Comparison of ENCODE assay signal across 13 mouse cellular contexts in the genomic region with DNA sequence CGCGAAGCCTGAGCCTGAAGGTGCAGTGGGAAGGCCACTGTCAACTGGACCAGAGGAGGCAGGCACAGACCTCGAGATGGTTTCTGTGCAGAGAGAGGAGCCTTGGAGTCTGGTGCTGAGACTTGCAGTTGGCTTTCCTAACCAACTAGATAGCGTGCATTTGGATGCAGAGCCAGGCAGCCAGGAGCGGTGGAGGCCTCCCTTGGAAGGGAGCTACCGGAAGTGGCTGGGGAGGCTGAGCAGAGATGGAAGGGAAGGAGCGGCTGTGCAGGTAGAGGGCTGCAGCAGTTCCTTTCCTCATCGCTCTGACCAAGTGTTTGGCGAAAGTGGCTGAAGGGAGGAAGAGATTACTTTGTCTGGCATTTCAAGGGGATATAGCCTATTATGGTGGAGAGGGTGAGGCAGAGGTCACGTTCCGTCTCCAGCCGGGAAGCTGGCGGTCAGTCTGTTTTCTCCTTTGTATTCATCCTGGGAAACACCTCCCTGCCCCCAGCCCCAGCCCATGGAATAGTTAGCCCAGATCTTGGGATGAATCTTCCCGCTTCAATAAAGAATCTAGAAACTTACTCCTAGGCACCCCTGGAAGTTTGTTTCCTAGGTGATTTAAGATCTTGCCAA. TPM values are rescaled to one million over a fixed set of nuclear protein-coding genes. Genes with fewer than 3 reads are reported as not detected.
A peak's percentile ranks its signal among the peaks of the same experiment; 100 is the strongest.
DNase-seq lines count a peak whose midpoint lies in the region; ATAC-seq and TF ChIP-seq lines count a peak whose summit lies in the region.
"Had no signal": no experiment of that assay in that cellular context is flagged by ENCODE, and none has a peak within 500 bp of the region (broad histone marks: within the 10 kb centered on the region; RNA-seq: fewer than 3 reads in every experiment).

No protein-coding gene starts in this region.

- DNase-seq in forebrain, embryonic 10.5 days (ENCODE audit: extremely low spot score, low spot score), result no peak
- peak; percentile 31 for DNase-seq in lung, embryonic 14.5 days
- no peak for DNase-seq in lung, postnatal 25 days (ENCODE audit: low spot score)
- DNase-seq in thymus, postnatal 25 days, result no peak
- DNase-seq in retina, postnatal 1 day, result no peak
- DNase-seq: adrenal gland, postnatal 36 days; cerebellum, adult 9-11 months; kidney, adult 11 months; lung, adult 18-20 months had no signal

- WGBS in forebrain, embryonic 10.5 days, result 18% methylated on average over 14 of the region's 14 CpGs
- WGBS in forebrain, embryonic 16.5 days, result 27% methylated on average over 14 of the region's 14 CpGs
- WGBS in lung, embryonic 14.5 days, result 21% methylated on average over 14 of the region's 14 CpGs
- 22% methylated on average over 14 of the region's 14 CpGs for whole genome bisulfite sequencing in hindbrain, embryonic 13.5 days
- 14% methylated on average over 14 of the region's 14 CpGs for WGBS in neural tube, embryonic 12.5 days

- H3K9ac ChIP-seq in forebrain, embryonic 16.5 days (replicated peaks; ENCODE audit: low read depth, low read length), result no peak overlapping the region
- no peak overlapping the region for H3K9ac ChIP-seq in lung, embryonic 14.5 days
- H3K9ac ChIP-seq in hindbrain, embryonic 13.5 days, result no peak overlapping the region
- H3K9ac ChIP-seq in neural tube, embryonic 12.5 days, result no peak overlapping the region

- H3K9me3 ChIP-seq in forebrain, embryonic 10.5 days, result peaks cover 24% of the 10 kb centered on the region
- peaks cover 3% of the 10 kb centered on the region; the same call in 1 of the 2 replicates for H3K9me3 ChIP-seq in forebrain, embryonic 16.5 days (ENCODE audit: control insufficient read depth, low read length)
- no peaks in the 10 kb centered on the region; the same call in 1 of the 2 replicates for H3K9me3 ChIP-seq in lung, embryonic 14.5 days (ENCODE audit: low read depth, low read length)
- no peaks in the 10 kb centered on the region for H3K9me3 ChIP-seq in hindbrain, embryonic 13.5 days
- peaks cover 6% of the 10 kb centered on the region; the same call in 1 of the 2 replicates for H3K9me3 ChIP-seq in neural tube, embryonic 12.5 days

- H3K4me2 ChIP-seq in forebrain, embryonic 16.5 days (ENCODE audit: low read length), result no peak overlapping the region
- peak overlapping the region; percentile 44 for H3K4me2 ChIP-seq in lung, embryonic 14.5 days
- H3K4me2 ChIP-seq in hindbrain, embryonic 13.5 days, result no peak overlapping the region
- peak overlapping the region; percentile 27; the same call in 1 of the 2 replicates for H3K4me2 ChIP-seq in neural tube, embryonic 12.5 days (replicated peaks)

- H3K4me1 ChIP-seq in forebrain, embryonic 10.5 days, result peaks cover 31% of the 10 kb centered on the region
- H3K4me1 ChIP-seq in forebrain, embryonic 16.5 days (replicated peaks; ENCODE audit: control insufficient read depth, insufficient read depth, low read length), result peaks cover 13% of the 10 kb centered on the region
- peaks cover 10% of the 10 kb centered on the region; the same call in 1 of the 2 replicates for H3K4me1 ChIP-seq in lung, embryonic 14.5 days (ENCODE audit: insufficient read depth)
- peaks cover 24% of the 10 kb centered on the region for H3K4me1 ChIP-seq in hindbrain, embryonic 13.5 days (replicated peaks)
- peaks cover 21% of the 10 kb centered on the region for H3K4me1 ChIP-seq in neural tube, embryonic 12.5 days

- no peaks in the 10 kb centered on the region for H3K36me3 ChIP-seq in forebrain, embryonic 10.5 days (replicated peaks)
- H3K36me3 ChIP-seq in forebrain, embryonic 16.5 days (ENCODE audit: control insufficient read depth, insufficient read depth), result no peaks in the 10 kb centered on the region
- no peaks in the 10 kb centered on the region for H3K36me3 ChIP-seq in lung, embryonic 14.5 days (ENCODE audit: insufficient read depth)
- no peaks in the 10 kb centered on the region for H3K36me3 ChIP-seq in hindbrain, embryonic 13.5 days
- no peaks in the 10 kb centered on the region for H3K36me3 ChIP-seq in neural tube, embryonic 12.5 days

- H3K27me3 ChIP-seq in forebrain, embryonic 10.5 days (ENCODE audit: poor library complexity, severe bottlenecking), result peaks cover 14% of the 10 kb centered on the region
- H3K27me3 ChIP-seq in forebrain, embryonic 16.5 days (replicated peaks; ENCODE audit: control insufficient read depth, insufficient read depth, low read length), result no peaks in the 10 kb centered on the region
- no peaks in the 10 kb centered on the region for H3K27me3 ChIP-seq in lung, embryonic 14.5 days (ENCODE audit: insufficient read depth, low read length)
- H3K27me3 ChIP-seq in hindbrain, embryonic 13.5 days, result no peaks in the 10 kb centered on the region
- no peaks in the 10 kb centered on the region for H3K27me3 ChIP-seq in neural tube, embryonic 12.5 days (replicated peaks)

- H3K27ac ChIP-seq in forebrain, embryonic 10.5 days, result peak overlapping the region; percentile 75
- no peak overlapping the region for H3K27ac ChIP-seq in forebrain, embryonic 16.5 days (ENCODE audit: low read length)
- H3K27ac ChIP-seq in lung, embryonic 14.5 days (ENCODE audit: low read depth), result no peak overlapping the region
- peak overlapping the region; percentile 49; the same call in 1 of the 2 replicates for H3K27ac ChIP-seq in hindbrain, embryonic 13.5 days
- no peak overlapping the region for H3K27ac ChIP-seq in neural tube, embryonic 12.5 days
- H3K27ac ChIP-seq: left cerebral cortex, adult 2 months had no signal

- TF ChIP-seq CTCF in lung, embryonic 14.5 days (IDR thresholded peaks at IDR 0.05; ENCODE audit: low read depth), result no peak

- H3K4me3 ChIP-seq in forebrain, embryonic 10.5 days, result peak overlapping the region; percentile 32
- no peak overlapping the region for H3K4me3 ChIP-seq in forebrain, embryonic 16.5 days (replicated peaks; ENCODE audit: low read length)
- H3K4me3 ChIP-seq in lung, embryonic 14.5 days (ENCODE audit: low read depth, low read length), result no peak overlapping the region
- H3K4me3 ChIP-seq in hindbrain, embryonic 13.5 days, result no peak overlapping the region
- no peak overlapping the region for H3K4me3 ChIP-seq in neural tube, embryonic 12.5 days

- ATAC-seq in forebrain, embryonic 16.5 days, result no peak
- ATAC-seq in lung, embryonic 14.5 days (ENCODE audit: insufficient read depth), result 0 out of 2 replicates have a peak, but pooled peaks have one; percentile 35
- no peak for ATAC-seq in hindbrain, embryonic 13.5 days (ENCODE audit: low FRiP score)
- no peak for ATAC-seq in neural tube, embryonic 12.5 days (ENCODE audit: low FRiP score, low read depth)

RNA-seq across cellular contexts. Expression of gene Rps24, which starts 20.6 kb away (rescaled TPM):
- polyA plus RNA-seq in forebrain, embryonic 10.5 days (2016; fragmentation: Nextera tagmentation; extraction: Ambion mirVana), result 1,109 and 1,125 TPM in 2 replicates
- 482 and 530 TPM in 2 replicates for polyA plus RNA-seq in forebrain, embryonic 16.5 days (2015; fragmentation: Nextera tagmentation; extraction: Ambion mirVana)
- 1,236 and 1,354 TPM in 2 replicates for polyA plus RNA-seq in lung, embryonic 14.5 days (2014; fragmentation: Nextera tagmentation; extraction: Ambion mirVana)
- polyA plus RNA-seq in hindbrain, embryonic 13.5 days (2015; fragmentation: Nextera tagmentation; extraction: Ambion mirVana), result 660 and 675 TPM in 2 replicates
- polyA plus RNA-seq in neural tube, embryonic 12.5 days (2016; fragmentation: Nextera tagmentation; extraction: Ambion mirVana), result 871 and 874 TPM in 2 replicates

RNA-seq across cellular contexts. Expression of gene Polr3a, which starts 20.7 kb away (rescaled TPM):
- polyA plus RNA-seq in forebrain, embryonic 10.5 days (2016; fragmentation: Nextera tagmentation; extraction: Ambion mirVana), result 21.2 and 21.3 TPM in 2 replicates
- 20.8 and 23.8 TPM in 2 replicates for polyA plus RNA-seq in forebrain, embryonic 16.5 days (2015; fragmentation: Nextera tagmentation; extraction: Ambion mirVana)
- polyA plus RNA-seq in lung, embryonic 14.5 days (2014; fragmentation: Nextera tagmentation; extraction: Ambion mirVana), result 17.3 and 19.5 TPM in 2 replicates
- polyA plus RNA-seq in hindbrain, embryonic 13.5 days (2015; fragmentation: Nextera tagmentation; extraction: Ambion mirVana), result 20.7 and 22.6 TPM in 2 replicates
- polyA plus RNA-seq in neural tube, embryonic 12.5 days (2016; fragmentation: Nextera tagmentation; extraction: Ambion mirVana), result 20.8 and 21.9 TPM in 2 replicates

Comparison
In these comparisons a context has a peak if more than half of its experiments do, and no peak if none do; other contexts are left out.
1. H3K27ac ChIP-seq: peak in forebrain, embryonic 10.5 days (single experiment) and hindbrain, embryonic 13.5 days (single experiment); none in forebrain, embryonic 16.5 days (single experiment), lung, embryonic 14.5 days (single experiment) and neural tube, embryonic 12.5 days (single experiment).
2. H3K4me2 ChIP-seq: peak in lung, embryonic 14.5 days (single experiment) and neural tube, embryonic 12.5 days (single experiment); none in forebrain, embryonic 16.5 days (single experiment) and hindbrain, embryonic 13.5 days (single experiment).